Mouse (Mus musculus): ENCODE data around the gene Prom2. TPM values are rescaled to one million over a fixed set of nuclear protein-coding genes. Genes with fewer than 3 reads are reported as not detected.

Prom2 gene
- total RNA-seq, 2 experiments from 2014 or later, result 0.46 to 0.70 TPM

- DNase-seq (ENCODE audit: low spot score in 2 of 2), result peak; percentile 42 to 51
These were observed 56.6 kb downstream of the Prom2 start for GRCm38 (mm10) chr2:127484476-127485170.

- DNase-seq (ENCODE audit: low spot score in 2 of 2), result no peak
These were observed 58.3 kb downstream of the Prom2 start for GRCm38 (mm10) chr2:127483001-127483400.

- DNase-seq (ENCODE audit: low spot score in 2 of 2), result peak; percentile 36 to 57
These were observed 58.7 kb downstream of the Prom2 start for GRCm38 (mm10) chr2:127482533-127482911.

GRCm38 (mm10) chr2:127481841-127482532 is 59.3 kb downstream of the Prom2 start:
- no peak for DNase-seq (ENCODE audit: low spot score in 2 of 2)

- DNase-seq (ENCODE audit: low spot score in 2 of 2), result no peak
These were observed 61.5 kb downstream of the Prom2 start for GRCm38 (mm10) chr2:127479763-127480162.

GRCm38 (mm10) chr2:127479210-127479609 is 62.1 kb downstream of the Prom2 start:
- DNase-seq (ENCODE audit: low spot score in 2 of 2), result no peak

Other genes starting within 250 kb of the Prom2 start
- 1 to 10 TPM in 1 of 2 experiments, under 1 TPM in 1; 0.66 to 2.0 TPM for gene Dusp2, start 205.3 kb downstream of the Prom2 start, total RNA-seq (2021)
- not detected for gene Astl, start 202.8 kb downstream of the Prom2 start, total RNA-seq (2021)
- 1 to 10 TPM; 1.1 to 1.9 TPM for gene Adra2b, start 178.3 kb downstream of the Prom2 start, total RNA-seq (2021)
- under 1 TPM in 1 of 2 experiments, not detected in 1; 0.19 TPM for gene Gpat2, start 116.3 kb downstream of the Prom2 start, total RNA-seq (2021)
- gene Fahd2a, start 96.9 kb downstream of the Prom2 start, total RNA-seq (2021), result 10 to 100 TPM; 46.4 to 48.2 TPM
- gene Kcnip3, start 19.4 kb downstream of the Prom2 start, total RNA-seq (2021), result 1 to 10 TPM; 5.3 to 6.0 TPM
- 1 to 10 TPM; 2.6 to 3.5 TPM for gene Zfp661, start 45.6 kb upstream of the Prom2 start, total RNA-seq (2021)
- 100 to 1,000 TPM; 108 to 114 TPM for gene Mrps5, start 45.8 kb upstream of the Prom2 start, total RNA-seq (2021)
- gene Mal, start 115.2 kb upstream of the Prom2 start, total RNA-seq (2021), result 1 to 10 TPM; 7.8 to 9.4 TPM
- 1 to 10 TPM; 1.2 to 5.9 TPM for gene Mall, start 188.5 kb upstream of the Prom2 start, total RNA-seq (2021)
- 10 to 100 TPM; 18.3 to 19.4 TPM for gene Nphp1, start 247.4 kb upstream of the Prom2 start, total RNA-seq (2021)

Data from adrenal gland, adult 18-20 months (tissue).